Mouse (Mus musculus): ENCODE measurements at regions not wholly inside any gene's neighbourhood (a gene's known extent, or its start where the extent isn't known, plus 50 kb on each side); places are given as distances from the start of the nearest gene placed in this dataset.

DNA sequence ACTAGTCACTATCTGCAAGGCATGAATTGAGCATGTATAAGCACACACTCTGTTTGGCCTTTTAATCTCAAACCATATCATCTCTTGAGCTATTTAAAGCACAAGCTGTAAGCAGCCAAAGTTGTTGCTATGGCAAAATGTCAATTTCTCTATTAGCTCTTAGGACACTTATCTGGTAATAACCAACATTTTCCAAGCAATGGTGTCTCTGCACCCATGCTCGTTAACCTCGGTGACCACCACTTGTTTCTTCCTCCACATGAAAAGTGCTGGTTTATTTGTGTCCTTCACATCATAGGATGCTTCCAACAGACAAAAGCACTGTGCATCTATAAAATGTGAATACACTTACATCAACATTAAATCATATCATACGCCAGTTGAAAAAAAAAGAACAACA lies 204.4 kb upstream of the Acvr2a start:
- no peak for DNase-seq
- intact Hi-C loops (cut with DNase I), result no loop called here

DNA sequence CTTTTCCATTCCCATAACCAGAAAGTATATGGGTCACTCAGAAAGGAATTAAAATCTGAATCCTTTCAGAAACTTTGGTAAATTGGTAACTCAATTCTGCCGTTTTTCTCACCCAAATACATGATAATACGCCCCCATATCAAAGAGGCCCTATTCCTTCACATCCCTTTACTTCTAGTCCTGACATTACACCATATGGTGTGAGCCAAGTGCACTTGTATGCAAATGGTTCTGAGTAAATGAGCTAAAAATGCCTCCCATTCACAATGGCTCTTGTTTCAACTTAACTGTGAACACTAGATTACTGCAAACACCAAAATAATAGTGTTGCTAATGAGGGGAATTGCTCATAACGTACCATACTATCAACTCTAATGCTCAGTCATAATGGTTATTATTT lies 201.7 kb upstream of the Acvr2a start:
- no peak for DNase-seq
- intact Hi-C loops (cut with DNase I), result no loop called here

DNA sequence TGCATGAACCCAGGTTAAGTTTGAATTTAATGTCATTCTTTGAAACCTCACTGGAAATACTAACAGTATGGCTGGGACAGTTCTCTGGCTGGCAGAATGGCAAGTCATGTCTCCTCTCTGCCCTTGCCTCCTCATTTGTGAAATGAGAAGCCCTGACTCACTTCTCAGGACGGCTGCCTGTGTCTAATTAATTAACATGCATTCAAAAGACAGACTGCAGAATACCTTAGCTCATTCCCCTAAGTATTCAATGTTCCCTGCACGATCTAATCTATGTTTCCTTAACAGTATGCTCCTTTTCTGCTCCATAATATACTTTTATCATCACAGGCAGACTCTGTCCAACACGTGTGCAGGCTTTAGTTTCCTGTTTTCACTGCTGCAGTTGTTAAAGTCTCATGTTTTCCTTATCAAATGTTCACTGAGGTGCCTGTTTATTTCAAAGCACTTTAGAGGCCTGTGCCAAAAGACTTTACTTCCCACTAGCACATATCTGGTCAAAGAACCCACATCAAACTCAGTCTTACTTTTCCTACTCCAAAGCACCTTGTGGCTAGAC lies 196.7 kb upstream of the Acvr2a start:
- intact Hi-C loops (cut with DNase I), result no loop called here
- DNase-seq, result no peak

DNA sequence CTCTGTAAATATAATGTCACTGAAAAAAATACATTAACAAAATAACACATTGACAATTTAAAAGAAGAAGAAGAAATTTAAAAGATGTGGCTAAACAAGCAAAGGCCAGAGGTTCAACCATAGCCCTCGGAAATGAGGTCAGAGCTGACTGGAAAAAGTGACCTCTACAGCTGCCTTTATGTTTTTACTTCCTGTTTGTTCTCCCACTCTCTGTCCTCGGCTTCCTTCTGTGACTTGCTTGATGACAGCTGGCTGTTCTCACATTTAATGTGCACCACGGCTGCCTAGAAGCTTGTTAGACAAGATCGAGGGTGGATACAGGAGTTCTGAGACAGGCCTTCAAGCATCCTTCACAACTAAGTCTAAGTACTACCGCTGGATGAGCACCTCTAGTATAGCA lies 194.9 kb upstream of the Acvr2a start:
- intact Hi-C loops (cut with DNase I), result no loop called here
- DNase-seq, result no peak

DNA sequence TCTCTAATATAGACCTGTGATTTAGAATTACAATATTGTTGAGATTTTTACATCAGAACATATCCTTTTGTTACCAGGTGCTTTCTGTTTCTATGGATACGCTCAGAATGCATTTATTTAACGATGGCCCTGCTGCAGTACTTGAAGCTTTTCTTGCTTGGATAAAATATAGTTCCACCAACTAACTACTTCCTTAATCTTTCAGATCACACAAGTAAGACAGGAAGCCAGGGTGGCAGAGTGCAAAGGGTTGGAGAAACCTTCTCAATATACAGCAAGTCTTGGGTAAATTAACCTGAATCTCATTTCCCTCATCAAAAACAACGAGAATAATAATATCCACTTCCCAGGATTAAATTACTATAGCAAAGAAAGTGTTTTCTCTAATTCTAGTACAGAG lies 193.1 kb upstream of the Acvr2a start:
- intact Hi-C loops (cut with DNase I), result no loop called here
- no peak for DNase-seq

DNA sequence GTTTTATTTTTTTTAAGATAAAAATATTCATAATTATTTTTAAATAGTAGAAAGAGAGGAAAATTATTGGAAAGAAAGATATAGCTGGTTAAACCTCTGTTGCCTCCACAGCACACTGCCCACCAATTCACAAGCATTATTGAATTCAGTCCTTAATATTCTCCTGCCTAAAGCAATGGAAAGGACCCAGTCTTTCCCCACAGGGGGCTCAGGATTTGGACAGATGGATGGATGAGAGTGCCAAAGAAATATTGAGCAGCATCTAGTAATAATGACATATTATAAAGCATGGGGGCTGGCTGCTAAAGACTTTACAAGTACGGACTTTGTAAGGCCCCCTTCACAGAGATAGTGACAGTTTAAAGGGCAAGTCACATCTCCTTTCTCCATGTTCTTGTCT lies 191.6 kb upstream of the Acvr2a start:
- intact Hi-C loops (cut with DNase I), result no loop called here
- DNase-seq, result peak; percentile 43

DNA sequence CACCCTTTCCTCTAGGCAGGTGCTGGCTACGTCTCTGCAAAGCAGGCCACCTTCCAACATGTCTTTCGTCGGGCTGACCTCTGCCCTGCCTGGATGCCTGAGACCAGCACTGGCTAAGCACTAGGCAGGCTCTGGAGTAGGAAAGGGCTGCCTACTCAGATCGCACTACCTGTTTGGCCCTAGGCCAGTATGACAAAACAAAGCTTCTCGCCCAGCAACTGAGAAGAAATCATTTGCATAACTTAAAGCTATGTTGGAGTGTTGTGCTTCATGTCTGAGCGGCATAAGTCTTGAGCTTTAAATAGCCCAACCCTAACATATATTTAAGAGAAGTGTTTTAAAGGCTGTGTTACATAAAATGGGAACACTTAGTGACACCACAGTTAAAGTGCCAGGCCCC lies 189.9 kb upstream of the Acvr2a start:
- DNase-seq, result no peak
- intact Hi-C loops (cut with DNase I), result no loop called here

DNA sequence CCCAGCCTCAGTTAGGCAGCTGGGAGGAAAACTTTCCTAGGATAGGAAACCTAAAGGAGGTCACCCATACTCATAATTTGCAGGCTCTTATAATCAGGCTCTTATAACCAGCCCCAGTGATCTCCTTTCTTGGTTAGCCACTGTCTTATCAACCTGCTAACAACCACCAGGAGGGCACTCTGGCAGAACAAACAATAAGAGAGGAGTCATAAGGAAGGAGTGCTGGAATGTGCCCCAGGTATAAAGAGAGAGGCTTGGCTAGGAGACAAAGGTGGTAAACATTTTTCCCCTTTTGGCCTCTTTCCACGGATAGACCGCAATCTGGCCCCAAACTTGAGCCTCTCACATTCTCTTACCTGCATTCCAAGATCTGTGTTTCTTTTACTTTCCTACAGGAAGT lies 189.4 kb upstream of the Acvr2a start:
- DNase-seq, result no peak
- intact Hi-C loops (cut with DNase I), result no loop called here

DNA sequence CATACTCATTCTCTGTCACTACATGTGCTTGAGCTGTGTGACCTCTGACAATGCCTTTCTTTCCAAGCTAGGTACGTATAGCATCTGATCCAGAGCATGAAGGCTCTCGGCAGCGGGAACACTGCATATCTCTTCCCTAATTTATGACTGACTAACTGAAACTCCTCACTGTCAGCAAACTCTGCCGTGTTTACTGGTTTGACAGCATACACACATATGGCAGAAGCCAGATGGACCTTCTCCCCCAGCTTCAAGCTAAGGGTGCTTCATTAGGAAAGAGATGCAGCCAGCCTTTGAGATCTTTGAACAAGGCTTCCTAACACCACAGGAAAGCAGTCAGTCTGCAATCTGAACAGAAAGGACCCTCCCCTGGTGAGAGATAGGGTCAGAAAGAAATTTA lies 186.9 kb upstream of the Acvr2a start:
- intact Hi-C loops (cut with DNase I), result no loop called here
- no peak for DNase-seq

DNA sequence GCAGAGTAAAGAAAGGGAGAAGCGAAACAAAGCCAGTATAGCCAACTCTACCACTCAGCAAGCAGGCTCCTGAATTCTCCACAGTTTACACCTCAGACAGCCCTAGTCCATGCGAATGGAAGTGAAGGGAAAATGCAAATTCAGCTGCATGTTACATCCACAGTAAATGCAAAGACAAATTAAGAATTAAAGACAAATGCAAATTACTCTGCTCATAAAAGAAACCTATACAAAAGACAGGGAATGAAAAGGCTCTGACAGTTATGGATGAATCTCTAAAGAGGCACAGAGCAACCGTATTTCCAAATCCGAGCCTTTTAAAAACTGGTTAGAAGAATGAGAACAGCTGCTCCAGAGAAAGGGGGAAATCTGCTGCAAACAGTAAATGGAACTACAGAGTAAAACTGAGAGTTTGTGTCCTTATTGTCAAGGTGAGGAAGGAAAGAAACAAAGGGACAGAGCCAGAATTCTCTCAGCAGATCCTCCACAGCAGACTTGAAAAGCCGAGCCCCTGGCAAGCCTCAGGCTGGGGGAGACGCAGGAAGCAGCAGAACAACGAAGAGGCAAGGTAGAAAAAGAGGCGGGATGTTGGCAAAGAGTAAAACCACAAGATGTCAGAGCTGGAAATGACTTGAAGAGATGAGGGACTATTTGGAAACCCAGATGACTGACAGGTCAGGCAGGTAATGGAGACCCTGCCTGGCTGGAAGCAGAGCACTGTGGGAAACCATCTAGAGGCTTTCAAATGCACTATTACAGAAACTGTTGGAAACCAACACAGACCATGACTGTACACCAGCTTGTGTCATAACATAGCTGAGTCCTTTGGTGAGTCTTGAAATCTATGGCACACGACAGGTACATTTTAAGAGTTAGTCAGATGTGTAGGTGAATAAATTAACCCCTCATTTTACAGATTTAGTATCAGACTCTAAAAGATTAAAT lies 184.5 kb upstream of the Acvr2a start:
- no peak for DNase-seq
- intact Hi-C loops (cut with DNase I), result no loop called here

DNA sequence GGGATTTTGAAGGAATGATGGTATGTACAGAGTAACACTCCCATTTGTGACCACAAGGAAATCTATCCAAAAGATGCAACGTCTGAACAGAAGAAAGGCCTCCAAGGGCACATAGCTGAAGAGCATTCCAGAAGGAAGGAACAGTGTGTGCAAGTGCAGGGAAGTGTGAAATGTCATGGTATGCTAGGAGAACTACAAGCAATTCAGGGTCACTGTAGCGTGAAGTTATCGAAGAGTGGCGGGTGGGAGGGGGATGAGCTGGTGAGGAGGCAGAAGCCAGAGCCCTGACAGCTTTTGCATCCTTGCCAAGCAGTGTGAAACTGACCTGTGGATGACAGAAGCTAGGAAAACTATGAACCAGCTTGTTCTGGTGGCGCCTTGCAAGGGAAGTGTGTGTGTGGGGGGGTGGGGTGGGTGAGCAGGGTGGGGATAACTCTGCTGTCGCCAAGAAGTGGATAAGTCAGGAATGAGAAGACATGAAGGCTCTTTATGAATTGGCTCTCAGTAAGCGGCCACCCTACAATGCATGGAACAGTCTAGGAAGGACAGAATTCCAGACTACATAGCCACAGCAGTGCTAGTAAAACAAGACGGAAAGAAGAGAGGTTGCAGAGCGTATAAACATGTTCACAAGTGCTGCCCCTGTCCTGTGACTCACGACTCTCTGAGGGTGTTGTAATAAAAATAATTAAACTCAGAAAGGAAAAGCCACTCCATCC lies 179.3 kb upstream of the Acvr2a start:
- intact Hi-C loops (cut with DNase I), result no loop called here
- DNase-seq, result peak; percentile 81

DNA sequence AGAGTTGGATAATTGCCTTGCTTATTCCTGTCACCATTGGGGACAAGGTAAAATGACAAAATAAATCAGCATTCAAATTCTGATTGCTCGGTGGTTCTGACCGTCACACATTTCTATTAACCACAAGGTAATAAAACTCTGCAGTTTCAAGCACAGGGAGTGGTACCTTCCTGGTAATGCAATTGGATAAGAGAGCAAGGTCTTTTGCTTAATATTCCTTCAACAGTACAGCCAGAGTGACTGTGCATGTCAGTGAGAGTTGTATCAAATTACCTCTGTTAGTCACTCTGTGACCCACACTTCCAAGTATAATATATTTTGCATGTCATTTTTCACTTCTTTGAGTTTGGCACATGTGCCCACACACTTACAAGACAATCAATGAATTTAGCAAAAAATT lies 177.8 kb upstream of the Acvr2a start:
- no peak for DNase-seq
- intact Hi-C loops (cut with DNase I), result no loop called here

DNA sequence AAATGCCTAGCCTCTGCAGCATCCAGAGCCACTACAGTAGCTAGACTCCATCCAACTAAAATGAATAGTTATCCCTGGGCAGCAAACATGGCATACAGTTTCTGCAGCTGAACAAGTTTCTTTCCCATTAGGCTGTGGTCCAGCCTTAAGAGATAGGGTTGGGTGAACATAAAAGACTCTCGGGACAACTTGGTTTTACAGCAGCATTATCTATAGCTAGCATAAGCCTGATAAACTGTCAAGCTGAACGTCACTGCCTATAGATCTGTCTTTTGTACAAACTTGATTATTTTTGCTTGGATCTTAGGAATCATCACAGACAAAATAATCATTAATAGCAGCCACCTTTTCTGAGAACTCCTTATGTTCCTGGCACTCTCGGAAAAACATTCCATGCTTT lies 169.8 kb upstream of the Acvr2a start:
- intact Hi-C loops (cut with DNase I), result no loop called here

DNA sequence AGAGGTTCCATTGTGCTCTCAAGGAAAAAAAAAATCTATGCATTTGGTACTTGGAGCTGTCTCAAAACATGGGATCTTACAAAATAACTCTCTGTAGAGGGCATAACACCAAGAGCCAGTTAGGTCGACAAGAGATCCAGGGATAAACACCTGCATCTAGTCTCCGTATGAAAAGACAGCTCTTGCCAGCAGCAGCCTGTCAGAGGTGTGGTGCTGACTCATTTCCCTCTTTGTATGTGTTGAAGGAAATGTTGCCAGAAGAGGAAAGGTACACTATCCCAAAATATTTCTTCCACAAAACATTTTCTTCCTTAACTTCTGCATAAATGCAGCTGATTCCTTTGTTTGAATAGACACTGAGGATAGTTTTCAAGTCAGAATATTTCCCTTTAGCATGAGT lies 163.6 kb upstream of the Acvr2a start:
- intact Hi-C loops (cut with DNase I), result no loop called here
- DNase-seq, result no peak

More for the DNA sequence above, 169.8 kb upstream of the Acvr2a start:
- DNase-seq, result no peak

DNA sequence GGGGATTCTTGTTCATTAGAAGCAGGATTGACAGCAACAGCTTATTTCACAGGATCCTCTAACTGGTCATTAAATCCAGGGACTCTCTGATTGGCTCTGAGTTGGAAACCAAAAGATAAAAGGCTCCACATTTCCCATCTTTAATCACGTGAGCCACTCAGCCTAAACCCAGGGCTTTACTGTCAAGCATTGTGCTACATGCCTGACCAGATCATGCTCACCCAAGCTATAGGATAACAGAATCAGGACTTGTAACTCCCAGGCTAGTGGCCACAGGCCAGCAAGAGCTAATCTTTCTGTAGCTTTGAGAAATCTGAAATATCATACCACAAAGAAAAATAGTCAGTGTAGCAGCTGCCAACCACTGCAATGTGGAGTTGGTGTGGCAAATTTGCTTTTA lies 152.7 kb upstream of the Acvr2a start:
- no peak for DNase-seq
- intact Hi-C loops (cut with DNase I), result no loop called here

DNA sequence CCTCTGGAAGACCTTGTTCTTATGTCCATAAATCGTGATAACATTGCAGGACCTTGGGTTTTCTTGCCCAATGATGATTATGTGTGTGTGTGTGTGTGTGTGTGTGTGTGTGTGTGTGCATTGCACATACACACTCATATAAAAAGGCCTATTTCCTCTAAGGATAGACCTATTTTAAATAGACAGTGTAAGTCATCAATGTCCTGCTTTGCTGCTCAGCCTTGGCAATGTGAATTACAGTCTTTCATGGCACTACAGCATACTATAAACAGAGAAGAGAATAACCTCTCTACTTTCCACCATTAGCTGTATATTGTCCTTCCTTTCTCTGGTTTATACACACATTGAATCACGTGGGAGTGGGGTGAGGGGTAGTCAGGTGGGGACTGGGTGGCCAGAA lies 148.8 kb upstream of the Acvr2a start:
- DNase-seq, result no peak
- intact Hi-C loops (cut with DNase I), result no loop called here

DNA sequence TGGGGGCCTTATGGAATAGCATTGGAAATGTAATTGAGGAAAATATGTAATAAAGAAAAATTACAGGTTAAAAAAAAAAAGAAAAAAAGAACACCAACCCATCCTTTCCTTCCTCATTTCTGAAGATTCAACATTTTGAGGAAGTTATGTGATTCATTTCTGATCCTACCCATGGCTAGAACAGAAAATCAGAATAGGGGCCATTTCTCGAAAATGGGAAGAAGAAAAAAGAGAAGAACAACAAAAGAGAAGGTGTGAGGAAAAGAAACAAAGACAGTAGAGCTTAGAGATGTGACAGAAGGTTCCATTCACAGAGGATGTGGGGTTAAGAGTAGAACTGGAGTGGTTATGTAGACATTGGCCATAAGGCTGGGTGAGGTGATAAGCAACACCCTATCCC lies 124.8 kb upstream of the Acvr2a start:
- intact Hi-C loops (cut with DNase I), result no loop called here
- DNase-seq, result no peak

DNA sequence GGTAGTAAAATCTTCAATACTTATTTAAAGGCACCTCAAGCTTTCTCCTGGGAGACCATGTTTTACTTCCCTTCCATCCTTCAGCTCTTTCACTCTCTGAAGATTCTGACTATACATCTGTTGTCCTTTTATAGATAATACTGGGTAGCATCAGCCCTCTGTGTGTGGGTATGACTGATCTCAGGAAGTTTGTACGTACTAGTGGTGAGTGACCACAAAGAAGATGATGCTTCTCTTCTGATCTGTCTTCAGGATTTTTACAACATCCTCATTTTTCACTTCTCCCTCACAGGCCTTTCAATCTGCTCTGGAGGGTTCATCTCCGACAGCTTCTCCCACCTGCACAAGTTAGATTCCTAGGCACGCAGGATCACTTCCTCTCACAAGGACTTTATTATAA lies 119.4 kb upstream of the Acvr2a start:
- DNase-seq, result no peak
- intact Hi-C loops (cut with DNase I), result no loop called here

DNA sequence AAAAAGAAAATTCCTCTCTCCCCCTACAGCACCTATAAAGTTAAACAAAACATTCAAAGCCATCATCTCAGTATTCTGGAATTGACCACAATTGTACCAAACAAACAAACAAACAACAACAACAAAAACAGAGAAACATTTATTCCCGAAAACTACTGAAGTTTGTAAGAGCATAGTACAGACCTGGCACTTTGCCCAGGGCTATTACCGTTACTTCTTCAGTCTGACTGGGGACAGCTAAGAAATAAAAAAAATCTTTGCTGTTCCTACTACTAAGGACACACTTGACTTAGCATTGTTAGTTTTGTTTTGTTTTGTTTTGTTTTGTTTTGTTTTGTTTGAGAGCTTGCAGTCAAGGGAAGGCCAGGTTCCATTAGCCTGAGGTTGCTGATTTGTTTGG lies 113.0 kb upstream of the Acvr2a start:
- DNase-seq, result no peak
- intact Hi-C loops (cut with DNase I), result no loop called here

DNA sequence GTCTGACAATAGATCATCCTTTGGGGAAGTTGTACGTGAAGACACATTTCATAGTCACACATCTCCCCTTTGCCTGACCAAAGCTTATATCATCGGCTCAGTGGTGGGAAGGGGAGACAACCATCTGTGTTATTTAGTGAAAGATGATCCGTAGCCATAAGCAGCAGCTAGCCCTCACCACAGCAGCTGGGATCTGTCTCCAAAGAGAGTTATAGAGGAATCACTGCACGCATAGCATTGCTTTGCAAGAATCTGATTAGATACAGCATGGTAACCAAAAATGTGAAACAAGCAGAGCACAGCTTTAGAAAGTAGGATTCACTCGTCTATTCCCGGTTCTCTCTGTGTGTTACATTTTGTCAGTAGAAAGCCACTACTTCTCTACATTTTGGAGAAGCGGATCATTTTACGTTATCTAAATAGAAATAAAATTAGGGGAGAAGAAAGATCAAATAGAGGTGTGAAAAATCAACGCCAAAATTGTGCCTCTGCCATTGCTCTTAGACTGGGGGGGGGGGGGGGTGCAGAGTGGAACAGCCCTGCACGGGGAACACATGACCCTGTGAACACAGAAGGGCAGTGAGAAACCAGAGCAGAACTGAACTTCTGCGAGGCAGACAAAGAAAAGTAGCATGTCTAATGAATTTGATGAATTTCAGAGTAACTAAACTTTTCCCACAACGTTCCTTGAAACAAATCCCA lies 108.7 kb upstream of the Acvr2a start:
- intact Hi-C loops (cut with DNase I), result no loop called here
- no peak for DNase-seq

DNA sequence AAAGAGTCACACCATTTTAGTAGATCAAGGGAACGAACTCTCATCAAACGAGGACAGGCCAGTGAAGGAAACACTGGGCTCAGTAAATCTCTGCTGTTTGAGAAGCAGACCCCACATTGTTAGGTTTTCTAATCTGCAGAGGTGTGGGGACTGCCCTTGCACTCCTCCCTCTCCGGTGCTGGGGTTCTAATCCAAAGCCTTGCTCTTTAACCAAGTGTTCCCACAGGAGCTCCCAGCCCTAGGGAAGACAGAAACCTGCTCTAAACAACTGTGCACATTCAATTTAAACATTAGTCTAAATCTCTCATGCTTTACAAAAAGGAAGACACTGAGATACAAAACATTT lies 108.1 kb upstream of the Acvr2a start:
- no peak for DNase-seq
- intact Hi-C loops (cut with DNase I), result no loop called here

DNA sequence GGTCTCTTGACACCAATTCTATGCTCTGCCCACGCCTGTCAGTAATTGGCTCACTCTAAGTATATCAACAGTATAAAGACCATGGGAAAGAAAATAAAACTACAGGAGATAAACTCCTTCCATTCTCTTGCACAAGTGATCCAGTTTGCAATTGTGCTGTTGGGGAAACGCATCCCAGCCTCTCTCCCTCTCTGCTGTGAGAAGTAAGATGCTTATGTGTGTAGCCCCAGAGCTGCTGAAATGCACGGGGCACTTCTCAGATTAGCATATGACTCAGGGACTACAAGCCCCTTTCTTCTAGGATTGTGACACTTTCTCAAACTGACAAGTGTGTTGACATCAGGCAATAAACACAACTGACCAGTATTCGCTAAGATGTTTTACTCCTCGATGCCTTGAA lies 107.7 kb upstream of the Acvr2a start:
- intact Hi-C loops (cut with DNase I), result no loop called here
- no peak for DNase-seq

Data from left cerebral cortex, postnatal 4 days (tissue).